Mouse (Mus musculus) ES-Bruce4 (cell line): ENCODE results near the gene Rfc4.

Source experiments
- CTCF ChIP-seq: IDR thresholded peaks from one replicate; pipeline ENCODE4 v1.8.1; 2011; ENCODE audit warnings: low read depth, low read length
- POLR2A ChIP-seq: IDR thresholded peaks from one replicate; pipeline ENCODE4 v1.8.1; 2011; ENCODE audit warnings: low read length; ENCODE audit not compliant: insufficient read depth

DNA sequence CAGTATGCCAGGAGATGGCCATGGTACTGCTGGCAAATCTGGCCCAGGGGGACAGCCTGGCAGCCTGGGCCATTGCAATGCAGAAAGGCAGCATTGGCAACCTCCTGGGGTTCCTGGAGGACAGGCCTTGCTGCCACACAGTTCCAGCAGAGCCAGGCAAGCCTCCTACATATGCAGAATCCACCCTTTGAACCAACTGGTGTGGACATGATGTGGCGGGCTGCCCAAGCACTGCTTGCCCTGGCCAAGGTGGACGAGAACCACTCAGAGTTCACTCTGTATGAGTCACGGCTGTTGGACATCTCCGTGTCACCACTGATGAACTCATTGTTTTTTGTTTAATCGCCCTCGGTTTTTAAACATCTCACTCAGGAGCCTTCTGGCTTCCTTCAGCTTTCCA is 33.4 kb downstream of the Rfc4 start:
- TF ChIP-seq CTCF, result no peak
- no peak for TF ChIP-seq POLR2A
